Mouse (Mus musculus): ENCODE data around the gene Mrln. TPM values are rescaled to one million over a fixed set of nuclear protein-coding genes. Genes with fewer than 3 reads are reported as not detected.
A peak's percentile ranks its signal among the peaks of the same experiment; 100 is the strongest.

Gene Mrln
- 0.63 and 1.2 TPM in 2 replicates for polyA plus RNA-seq (2016; fragmentation: Nextera tagmentation; extraction: Ambion mirVana)

DNA sequence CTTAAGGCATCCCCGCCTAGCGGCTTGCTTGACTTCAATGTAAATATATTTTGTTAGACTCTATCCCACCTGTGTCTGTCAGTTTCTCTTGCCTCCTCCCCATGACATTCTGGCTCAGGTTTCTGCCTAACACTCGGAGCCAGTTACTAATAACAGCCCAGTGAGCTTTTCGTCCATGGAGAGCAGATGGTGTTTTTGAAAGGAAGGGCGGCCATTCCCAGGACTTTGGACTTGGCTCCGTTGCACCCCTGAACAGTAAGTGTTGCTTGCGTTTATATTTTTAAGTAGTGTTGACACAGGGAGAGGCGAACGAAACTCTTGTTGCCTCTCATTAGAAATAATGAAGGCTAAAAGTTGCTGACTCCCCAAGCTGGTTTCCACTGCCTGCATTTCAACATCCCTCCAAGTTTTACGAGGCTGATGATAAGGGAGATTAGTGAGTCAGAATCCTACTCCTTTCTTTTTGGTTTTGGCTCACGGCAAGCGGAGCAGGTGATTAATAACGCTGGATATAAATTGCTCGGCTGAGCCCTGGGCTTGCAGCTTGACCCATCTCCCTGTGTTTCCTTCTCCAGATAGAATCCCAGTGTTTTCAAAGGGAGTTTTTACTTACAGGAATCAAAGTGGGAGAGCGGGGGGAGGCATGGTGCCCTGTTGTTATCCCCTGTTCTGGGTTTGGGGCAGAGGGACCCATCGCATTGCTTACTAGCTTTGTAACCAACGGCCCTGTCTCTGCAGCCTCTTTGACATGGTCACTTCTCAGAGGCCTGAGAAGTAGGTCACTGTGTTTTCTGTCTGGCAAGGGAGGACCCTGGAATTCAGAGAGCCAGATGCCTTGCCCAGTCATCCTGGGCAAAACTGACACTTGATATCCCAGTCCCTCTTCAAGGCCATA, at the start of gene Mrln:
Gene Mrln, plus strand, starts transcription at position 160 of the 895 bp plus-strand sequence.
- Histone ChIP-seq H3K27ac (no peak within 1 kb of the TSS), H3K27me3 (ENCODE audit: insufficient read depth, poor library complexity, severe bottlenecking) (no peaks in the 10 kb centered on the region), H3K4me1 (no peaks in the 10 kb centered on the region; the same call in 1 of the 2 replicates), H3K36me3 (no peaks in the 10 kb centered on the region), H3K4me3 (no peak within 1 kb of the TSS), H3K9me3 (no peaks in the 10 kb centered on the region)
- DNase-seq (ENCODE audit: low spot score), result no peak
- WGBS, result 75% methylated on average over 17 of the region's 17 CpGs

GRCm38 (mm10) chr10:70156431-70157165, 47.9 kb upstream of the Mrln start:
- no peak overlapping the region for H3K4me3 ChIP-seq
- WGBS, result 71% methylated on average over 3 of the region's 3 CpGs
- peaks cover 23% of the 10 kb centered on the region for H3K4me1 ChIP-seq
- H3K27ac ChIP-seq, result no peak overlapping the region
- H3K27me3 ChIP-seq (ENCODE audit: insufficient read depth, poor library complexity, severe bottlenecking), result no peaks in the 10 kb centered on the region
- peaks cover 59% of the 10 kb centered on the region for H3K36me3 ChIP-seq
- no peak for DNase-seq (ENCODE audit: low spot score)
- H3K9me3 ChIP-seq, result no peaks in the 10 kb centered on the region

DNA sequence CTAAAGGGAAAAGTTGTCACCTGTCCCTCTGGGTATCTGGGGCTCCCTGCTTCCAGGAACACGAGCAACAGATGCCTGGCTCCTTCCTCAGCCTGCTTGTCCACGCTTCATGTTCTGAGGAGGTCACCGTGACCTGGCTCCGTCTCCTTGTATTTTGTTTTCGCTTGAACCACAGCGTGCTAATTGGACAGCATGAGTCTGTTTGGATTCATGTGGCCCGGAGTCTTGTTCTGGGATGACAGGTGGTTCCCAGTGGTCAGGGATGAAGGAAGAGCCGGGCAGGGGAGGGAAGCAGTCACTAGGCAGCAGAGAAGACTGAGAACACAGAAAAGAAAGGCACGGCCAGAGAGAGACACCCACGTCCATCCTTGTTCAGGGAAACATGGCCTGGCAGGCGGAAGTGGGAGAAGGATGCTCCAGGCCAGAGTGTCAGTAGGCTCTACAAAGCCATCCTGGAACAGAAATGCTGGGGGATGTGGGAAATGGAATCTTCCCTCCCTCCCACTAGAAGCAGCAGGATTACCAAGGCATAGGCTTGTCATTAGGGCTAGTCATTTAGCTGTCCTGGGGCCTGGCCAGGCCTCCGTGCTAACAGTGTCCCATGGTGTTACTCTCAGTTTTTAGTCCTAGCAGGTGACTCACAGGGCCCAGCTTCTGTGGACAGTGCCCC, 44.7 kb upstream of the Mrln start:
- no peak for DNase-seq (ENCODE audit: low spot score)
- Histone ChIP-seq H3K27ac (no peak overlapping the region; the same call in 1 of the 2 replicates), H3K27me3 (ENCODE audit: insufficient read depth, poor library complexity, severe bottlenecking) (no peaks in the 10 kb centered on the region), H3K36me3 (peaks cover 54% of the 10 kb centered on the region), H3K9me3 (no peaks in the 10 kb centered on the region), H3K4me3 (no peak overlapping the region), H3K4me1 (peaks cover 1% of the 10 kb centered on the region; the same call in 1 of the 2 replicates)
- 87% methylated on average over 12 of the region's 12 CpGs for WGBS

GRCm38 (mm10) chr10:70160811-70161210, 43.7 kb upstream of the Mrln start:
- WGBS, result 92% methylated on average over 12 of the region's 12 CpGs

DNA sequence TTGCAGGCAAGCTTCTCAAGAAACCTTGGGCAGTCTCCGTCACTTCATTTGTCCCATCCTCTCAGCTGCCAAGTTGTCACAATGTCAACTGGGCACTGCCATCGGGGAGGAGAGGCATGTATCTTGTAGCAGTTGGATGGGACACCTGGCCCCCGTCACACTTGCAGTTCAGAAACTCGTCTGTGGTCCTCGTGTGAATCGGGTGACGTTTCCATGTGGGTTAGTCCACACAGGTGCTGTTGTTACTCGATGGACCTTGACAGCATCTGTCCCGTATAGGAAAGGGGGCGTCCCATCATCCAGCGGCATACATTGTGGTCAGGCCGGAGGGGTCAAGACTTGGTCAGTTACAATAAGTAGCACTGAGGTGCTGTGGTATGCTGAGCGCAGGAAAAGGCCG, 43.0 kb upstream of the Mrln start:
- Histone ChIP-seq H3K4me3 (no peak overlapping the region), H3K36me3 (peaks cover 37% of the 10 kb centered on the region), H3K27me3 (ENCODE audit: insufficient read depth, poor library complexity, severe bottlenecking) (no peaks in the 10 kb centered on the region), H3K9me3 (no peaks in the 10 kb centered on the region), H3K27ac (no peak overlapping the region), H3K4me1 (peaks cover 18% of the 10 kb centered on the region)
- 90% methylated on average over 14 of the region's 14 CpGs for WGBS
- no peak for DNase-seq (ENCODE audit: low spot score)

More at GRCm38 (mm10) chr10:70160811-70161210, 43.7 kb upstream of the Mrln start:
- no peak overlapping the region for H3K4me3 ChIP-seq
- peaks cover 11% of the 10 kb centered on the region for H3K4me1 ChIP-seq
- peaks cover 44% of the 10 kb centered on the region for H3K36me3 ChIP-seq
- no peak for DNase-seq (ENCODE audit: low spot score)
- H3K27me3 ChIP-seq (ENCODE audit: insufficient read depth, poor library complexity, severe bottlenecking), result no peaks in the 10 kb centered on the region
- no peaks in the 10 kb centered on the region for H3K9me3 ChIP-seq
- no peak overlapping the region for H3K27ac ChIP-seq

DNA sequence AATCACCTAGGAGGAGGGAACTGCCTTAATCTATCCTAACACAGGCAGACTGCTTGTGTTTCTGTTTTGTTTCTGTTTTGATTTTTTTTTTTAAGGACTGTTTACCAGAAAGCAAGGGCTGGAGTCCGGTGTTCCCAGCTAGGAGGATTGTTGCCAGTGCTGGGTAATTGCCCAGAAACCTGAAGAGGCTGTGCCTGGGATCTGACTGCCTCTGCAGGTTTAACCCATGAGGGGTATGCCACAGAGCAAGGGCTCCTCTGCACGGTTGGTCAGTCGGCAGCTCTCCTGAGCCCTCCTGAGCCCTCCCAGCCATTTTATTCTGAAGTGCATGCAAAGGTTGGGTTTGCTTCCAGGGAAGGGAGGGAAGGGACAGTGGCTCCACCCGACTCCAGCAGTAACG, 40.8 kb upstream of the Mrln start:
- Histone ChIP-seq H3K4me1 (peaks cover 40% of the 10 kb centered on the region), H3K27ac (no peak overlapping the region), H3K27me3 (ENCODE audit: insufficient read depth, poor library complexity, severe bottlenecking) (no peaks in the 10 kb centered on the region), H3K9me3 (no peaks in the 10 kb centered on the region), H3K36me3 (peaks cover 33% of the 10 kb centered on the region), H3K4me3 (no peak overlapping the region)
- WGBS, result 69% methylated on average over 5 of the region's 5 CpGs
- no peak for DNase-seq (ENCODE audit: low spot score)

- H3K4me3 ChIP-seq, result no peak overlapping the region
- peak overlapping the region; percentile 29; the same call in 1 of the 2 replicates for H3K27ac ChIP-seq
- no peak for DNase-seq (ENCODE audit: low spot score)
- no peaks in the 10 kb centered on the region for H3K27me3 ChIP-seq (ENCODE audit: insufficient read depth, poor library complexity, severe bottlenecking)
- peaks cover 42% of the 10 kb centered on the region for H3K36me3 ChIP-seq
- WGBS, result 51% methylated on average over 6 of the region's 6 CpGs
- H3K4me1 ChIP-seq, result peaks cover 48% of the 10 kb centered on the region
- no peaks in the 10 kb centered on the region for H3K9me3 ChIP-seq
Observed at GRCm38 (mm10) chr10:70165877-70166276, 38.6 kb upstream of the Mrln start.

DNA sequence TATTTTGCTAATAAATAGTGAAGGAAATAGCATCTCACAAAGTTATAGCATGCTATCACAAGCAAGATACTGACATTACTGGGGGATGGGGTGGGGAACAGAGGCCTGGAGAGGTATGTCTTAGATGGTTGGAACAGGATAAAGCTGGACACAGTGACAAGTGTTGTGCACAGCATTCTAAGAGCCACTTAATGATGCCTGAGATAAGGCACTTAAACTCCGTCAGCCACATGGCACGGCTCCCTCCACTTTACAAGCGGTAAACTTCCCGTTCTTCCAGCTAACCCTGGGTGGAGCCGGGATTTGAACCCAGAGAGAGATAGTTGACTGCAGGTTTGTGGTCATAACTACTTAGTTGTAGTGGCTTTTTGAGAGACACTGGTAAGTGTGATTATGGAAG, 38.0 kb upstream of the Mrln start:
- peaks cover 45% of the 10 kb centered on the region for H3K36me3 ChIP-seq
- H3K4me3 ChIP-seq, result no peak overlapping the region
- H3K4me1 ChIP-seq, result peaks cover 48% of the 10 kb centered on the region
- DNase-seq (ENCODE audit: low spot score), result no peak
- H3K9me3 ChIP-seq, result no peaks in the 10 kb centered on the region
- no peak overlapping the region for H3K27ac ChIP-seq
- WGBS, result 45% methylated on average over 5 of the region's 5 CpGs
- H3K27me3 ChIP-seq (ENCODE audit: insufficient read depth, poor library complexity, severe bottlenecking), result no peaks in the 10 kb centered on the region

DNA sequence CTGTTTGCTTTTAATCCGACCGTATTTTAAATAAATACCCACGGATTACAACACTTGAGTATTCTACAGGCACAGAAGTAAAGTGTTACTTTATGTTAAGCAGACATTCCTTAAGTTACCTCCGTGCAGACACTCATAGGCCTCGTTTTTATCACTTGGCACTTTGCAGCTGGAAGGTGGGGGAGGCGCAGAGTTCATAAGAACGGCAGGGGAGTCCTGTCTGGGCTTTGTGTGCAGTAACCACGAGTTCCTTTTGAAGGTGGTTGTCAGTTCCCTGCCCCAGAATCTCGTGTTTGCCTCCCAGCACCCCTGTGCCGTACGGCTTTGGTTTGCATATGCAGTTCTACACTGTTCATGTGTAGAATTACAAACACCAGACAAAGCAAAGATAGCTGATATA, 36.8 kb upstream of the Mrln start:
- H3K27me3 ChIP-seq (ENCODE audit: insufficient read depth, poor library complexity, severe bottlenecking), result no peaks in the 10 kb centered on the region
- H3K36me3 ChIP-seq, result peaks cover 51% of the 10 kb centered on the region
- peaks cover 48% of the 10 kb centered on the region for H3K4me1 ChIP-seq
- 53% methylated on average over 11 of the region's 11 CpGs for WGBS
- H3K27ac ChIP-seq, result peak overlapping the region; percentile 52; the same call in 1 of the 2 replicates
- H3K4me3 ChIP-seq, result no peak overlapping the region
- DNase-seq (ENCODE audit: low spot score), result no peak
- no peaks in the 10 kb centered on the region for H3K9me3 ChIP-seq

DNA sequence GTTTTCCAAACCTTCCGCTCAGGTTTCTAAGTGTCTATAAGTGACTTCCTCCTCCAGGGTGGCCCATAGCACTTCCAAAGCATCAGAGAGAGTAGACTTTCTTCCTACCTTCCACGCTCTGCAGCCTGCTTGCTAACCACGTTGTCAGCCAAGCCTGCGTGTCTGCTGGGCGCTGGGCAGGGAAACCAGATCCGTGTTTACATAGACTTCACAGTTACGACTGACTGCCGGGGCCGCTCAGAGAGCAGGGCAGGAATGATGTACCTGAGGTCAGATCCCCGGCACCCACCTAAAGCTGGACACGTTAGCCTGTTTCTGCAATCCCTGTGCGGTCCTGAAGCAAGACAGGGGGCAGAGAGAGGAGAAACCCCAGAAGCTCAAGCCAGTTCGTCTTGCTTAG, 36.1 kb upstream of the Mrln start:
- peaks cover 51% of the 10 kb centered on the region for H3K36me3 ChIP-seq
- WGBS, result 78% methylated on average over 13 of the region's 13 CpGs
- H3K9me3 ChIP-seq, result no peaks in the 10 kb centered on the region
- H3K27ac ChIP-seq, result 0 out of 2 replicates have a peak overlapping the region, but pooled peaks have one; percentile 52
- H3K4me3 ChIP-seq, result no peak overlapping the region
- no peak for DNase-seq (ENCODE audit: low spot score)
- peaks cover 53% of the 10 kb centered on the region for H3K4me1 ChIP-seq
- no peaks in the 10 kb centered on the region for H3K27me3 ChIP-seq (ENCODE audit: insufficient read depth, poor library complexity, severe bottlenecking)

GRCm38 (mm10) chr10:70169044-70169443, 35.4 kb upstream of the Mrln start:
- DNase-seq (ENCODE audit: low spot score), result no peak
- 59% methylated on average over 18 of the region's 18 CpGs for WGBS
- peaks cover 51% of the 10 kb centered on the region for H3K36me3 ChIP-seq
- peaks cover 56% of the 10 kb centered on the region for H3K4me1 ChIP-seq
- H3K9me3 ChIP-seq, result no peaks in the 10 kb centered on the region
- H3K27ac ChIP-seq, result peak overlapping the region; percentile 47; the same call in 1 of the 2 replicates
- H3K27me3 ChIP-seq (ENCODE audit: insufficient read depth, poor library complexity, severe bottlenecking), result no peaks in the 10 kb centered on the region
- H3K4me3 ChIP-seq, result no peak overlapping the region

GRCm38 (mm10) chr10:70173314-70173713, 31.1 kb upstream of the Mrln start:
- Histone ChIP-seq H3K27me3 (ENCODE audit: insufficient read depth, poor library complexity, severe bottlenecking) (no peaks in the 10 kb centered on the region), H3K36me3 (peaks cover 81% of the 10 kb centered on the region), H3K4me3 (no peak overlapping the region), H3K4me1 (peaks cover 22% of the 10 kb centered on the region), H3K27ac (no peak overlapping the region), H3K9me3 (no peaks in the 10 kb centered on the region)
- DNase-seq (ENCODE audit: low spot score), result no peak
- WGBS, result 45% methylated on average over 3 of the region's 3 CpGs

Measured in heart, embryonic 10.5 days (tissue).